Mouse (Mus musculus): Measurements from ENCODE around the gene Tktl1. TPM values are rescaled to one million over a fixed set of nuclear protein-coding genes. Genes with fewer than 3 reads are reported as not detected.
"Not testable (repeated sequence)": the region's sequence is repeated elsewhere in the genome, so short reads cannot be mapped to it uniquely, and the experiment has no call there.

The Tktl1 gene
- polyA plus RNA-seq (2014; fragmentation: Nextera tagmentation; extraction: Ambion mirVana): not detected in 2 replicates

- 85% methylated on average over 17 of the region's 17 CpGs for WGBS
- no peak for ATAC-seq (replicated peaks; ENCODE audit: low FRiP score)
- no peaks in the 10 kb centered on the region for H3K9me3 ChIP-seq (ENCODE audit: control insufficient read depth, low read length)
- H3K4me2 ChIP-seq: no peak within 1 kb of the TSS
- DNase-seq (ENCODE audit: low spot score): no peak
- no peaks in the 10 kb centered on the region for H3K27me3 ChIP-seq (replicated peaks; ENCODE audit: control insufficient read depth, insufficient read depth, low read length)
- no peak within 1 kb of the TSS for H3K9ac ChIP-seq (ENCODE audit: low read depth, low read length)
- no peaks in the 10 kb centered on the region for H3K4me1 ChIP-seq (replicated peaks; ENCODE audit: control insufficient read depth, insufficient read depth, low read length)
- no peak within 1 kb of the TSS for H3K27ac ChIP-seq (ENCODE audit: low read depth, low read length)
- no peaks in the 10 kb centered on the region for H3K36me3 ChIP-seq (ENCODE audit: control insufficient read depth, insufficient read depth, low read length)
- H3K4me3 ChIP-seq (ENCODE audit: low read depth, low read length): no peak within 1 kb of the TSS
These were observed at the start of gene Tktl1 for GRCm38 (mm10) chrX:74176959-74177358. Gene Tktl1, plus strand, starts transcription at chrX:74177259.

GRCm38 (mm10) chrX:74135263-74135662, 41.8 kb upstream of the Tktl1 start, which contains the start of gene Mecp2:
Gene Mecp2, minus strand, starts transcription at chrX:74135363.
- H3K36me3 ChIP-seq (ENCODE audit: control insufficient read depth, insufficient read depth, low read length); H3K4me2 ChIP-seq; DNase-seq (ENCODE audit: low spot score); H3K27me3 ChIP-seq (replicated peaks; ENCODE audit: control insufficient read depth, insufficient read depth, low read length); H3K4me1 ChIP-seq (replicated peaks; ENCODE audit: control insufficient read depth, insufficient read depth, low read length); ATAC-seq (replicated peaks; ENCODE audit: low FRiP score); H3K27ac ChIP-seq (ENCODE audit: low read depth, low read length); H3K4me3 ChIP-seq (ENCODE audit: low read depth, low read length); H3K9ac ChIP-seq (ENCODE audit: low read depth, low read length); H3K9me3 ChIP-seq (ENCODE audit: control insufficient read depth, low read length): not testable (repeated sequence)
- WGBS: 33% methylated on average over 1 of the region's 1 CpGs

- Histone ChIP-seq H3K27ac (ENCODE audit: low read depth, low read length) (no peak within 1 kb of the TSS), H3K36me3 (ENCODE audit: control insufficient read depth, insufficient read depth, low read length) (no peaks in the 10 kb centered on the region), H3K4me3 (ENCODE audit: low read depth, low read length) (no peak within 1 kb of the TSS), H3K27me3 (replicated peaks; ENCODE audit: control insufficient read depth, insufficient read depth, low read length) (no peaks in the 10 kb centered on the region), H3K4me2 (no peak within 1 kb of the TSS), H3K9me3 (ENCODE audit: control insufficient read depth, low read length) (no peaks in the 10 kb centered on the region), H3K4me1 (replicated peaks; ENCODE audit: control insufficient read depth, insufficient read depth, low read length) (no peaks in the 10 kb centered on the region), H3K9ac (ENCODE audit: low read depth, low read length) (no peak within 1 kb of the TSS)
- WGBS: 81% methylated on average over 1 of the region's 1 CpGs
- no peak for DNase-seq (ENCODE audit: low spot score)
- no peak for ATAC-seq (replicated peaks; ENCODE audit: low FRiP score)
These were observed 9.3 kb upstream of the Tktl1 start, which contains the start of gene Tex28 for GRCm38 (mm10) chrX:74167738-74168137. Gene Tex28, minus strand, starts transcription at chrX:74167838.

- Histone ChIP-seq H3K4me3 (ENCODE audit: low read depth, low read length) (no peak overlapping the region), H3K9me3 (ENCODE audit: control insufficient read depth, low read length) (no peaks in the 10 kb centered on the region), H3K4me2 (no peak overlapping the region), H3K36me3 (ENCODE audit: control insufficient read depth, insufficient read depth, low read length) (no peaks in the 10 kb centered on the region), H3K9ac (ENCODE audit: low read depth, low read length) (no peak overlapping the region), H3K4me1 (replicated peaks; ENCODE audit: control insufficient read depth, insufficient read depth, low read length) (no peaks in the 10 kb centered on the region), H3K27me3 (replicated peaks; ENCODE audit: control insufficient read depth, insufficient read depth, low read length) (no peaks in the 10 kb centered on the region), H3K27ac (ENCODE audit: low read depth, low read length) (no peak overlapping the region)
- WGBS: 78% methylated on average over 2 of the region's 2 CpGs
- ATAC-seq (replicated peaks; ENCODE audit: low FRiP score): no peak
- no peak for DNase-seq (ENCODE audit: low spot score)
These were observed 26.5 kb downstream of the Tktl1 start for GRCm38 (mm10) chrX:74203556-74203955.

GRCm38 (mm10) chrX:74218496-74218895, 41.4 kb downstream of the Tktl1 start:
- H3K4me1 ChIP-seq (replicated peaks; ENCODE audit: control insufficient read depth, insufficient read depth, low read length): no peaks in the 10 kb centered on the region
- H3K4me2 ChIP-seq: no peak overlapping the region
- no peak overlapping the region for H3K9ac ChIP-seq (ENCODE audit: low read depth, low read length)
- H3K27me3 ChIP-seq (replicated peaks; ENCODE audit: control insufficient read depth, insufficient read depth, low read length): no peaks in the 10 kb centered on the region
- 0 out of 2 replicates have a peak, but pooled peaks cover 2% of the 10 kb centered on the region for H3K36me3 ChIP-seq (ENCODE audit: control insufficient read depth, insufficient read depth, low read length)
- DNase-seq (ENCODE audit: low spot score) (no peak), ATAC-seq (replicated peaks; ENCODE audit: low FRiP score) (no peak)
- H3K9me3 ChIP-seq (ENCODE audit: control insufficient read depth, low read length): no peaks in the 10 kb centered on the region
- H3K27ac ChIP-seq (ENCODE audit: low read depth, low read length): no peak overlapping the region
- WGBS: 80% methylated on average over 4 of the region's 4 CpGs
- H3K4me3 ChIP-seq (ENCODE audit: low read depth, low read length): no peak overlapping the region

GRCm38 (mm10) chrX:74219449-74219848, 42.4 kb downstream of the Tktl1 start:
- whole genome bisulfite sequencing: 57% methylated on average over 13 of the region's 13 CpGs
- DNase-seq (ENCODE audit: low spot score): no peak
- no peak overlapping the region for H3K27ac ChIP-seq (ENCODE audit: low read depth, low read length)
- no peak overlapping the region for H3K4me2 ChIP-seq
- no peaks in the 10 kb centered on the region for H3K27me3 ChIP-seq (replicated peaks; ENCODE audit: control insufficient read depth, insufficient read depth, low read length)
- H3K9me3 ChIP-seq (ENCODE audit: control insufficient read depth, low read length): no peaks in the 10 kb centered on the region
- no peak overlapping the region for H3K4me3 ChIP-seq (ENCODE audit: low read depth, low read length)
- 0 out of 2 replicates have a peak, but pooled peaks cover 3% of the 10 kb centered on the region for H3K36me3 ChIP-seq (ENCODE audit: control insufficient read depth, insufficient read depth, low read length)
- no peaks in the 10 kb centered on the region for H3K4me1 ChIP-seq (replicated peaks; ENCODE audit: control insufficient read depth, insufficient read depth, low read length)
- ATAC-seq (replicated peaks; ENCODE audit: low FRiP score): no peak
- H3K9ac ChIP-seq (ENCODE audit: low read depth, low read length): no peak overlapping the region

GRCm38 (mm10) chrX:74220099-74220498, 43.0 kb downstream of the Tktl1 start:
- H3K9me3 ChIP-seq (ENCODE audit: control insufficient read depth, low read length); H3K4me1 ChIP-seq (replicated peaks; ENCODE audit: control insufficient read depth, insufficient read depth, low read length); H3K4me3 ChIP-seq (ENCODE audit: low read depth, low read length); H3K4me2 ChIP-seq; H3K27me3 ChIP-seq (replicated peaks; ENCODE audit: control insufficient read depth, insufficient read depth, low read length); H3K27ac ChIP-seq (ENCODE audit: low read depth, low read length); H3K36me3 ChIP-seq (ENCODE audit: control insufficient read depth, insufficient read depth, low read length); ATAC-seq (replicated peaks; ENCODE audit: low FRiP score); H3K9ac ChIP-seq (ENCODE audit: low read depth, low read length); DNase-seq (ENCODE audit: low spot score): not testable (repeated sequence)
- WGBS: 44% methylated on average over 1 of the region's 1 CpGs

- Histone ChIP-seq H3K4me3 (ENCODE audit: low read depth, low read length) (no peak overlapping the region), H3K36me3 (ENCODE audit: control insufficient read depth, insufficient read depth, low read length) (peaks cover 12% of the 10 kb centered on the region; the same call in 1 of the 2 replicates), H3K27ac (ENCODE audit: low read depth, low read length) (no peak overlapping the region), H3K27me3 (replicated peaks; ENCODE audit: control insufficient read depth, insufficient read depth, low read length) (no peaks in the 10 kb centered on the region), H3K4me2 (no peak overlapping the region), H3K9me3 (ENCODE audit: control insufficient read depth, low read length) (no peaks in the 10 kb centered on the region), H3K4me1 (replicated peaks; ENCODE audit: control insufficient read depth, insufficient read depth, low read length) (no peaks in the 10 kb centered on the region), H3K9ac (ENCODE audit: low read depth, low read length) (no peak overlapping the region)
- no peak for DNase-seq (ENCODE audit: low spot score)
- ATAC-seq (replicated peaks; ENCODE audit: low FRiP score): no peak
- 60% methylated on average over 1 of the region's 1 CpGs for WGBS
These were observed 53.0 kb downstream of the Tktl1 start for GRCm38 (mm10) chrX:74230038-74230437.

- Histone ChIP-seq H3K4me2 (no peak overlapping the region), H3K4me3 (ENCODE audit: low read depth, low read length) (no peak overlapping the region), H3K4me1 (replicated peaks; ENCODE audit: control insufficient read depth, insufficient read depth, low read length) (no peaks in the 10 kb centered on the region), H3K27me3 (replicated peaks; ENCODE audit: control insufficient read depth, insufficient read depth, low read length) (no peaks in the 10 kb centered on the region), H3K9me3 (ENCODE audit: control insufficient read depth, low read length) (no peaks in the 10 kb centered on the region), H3K27ac (ENCODE audit: low read depth, low read length) (no peak overlapping the region), H3K36me3 (ENCODE audit: control insufficient read depth, insufficient read depth, low read length) (peaks cover 20% of the 10 kb centered on the region; the same call in 1 of the 2 replicates), H3K9ac (ENCODE audit: low read depth, low read length) (no peak overlapping the region)
- DNase-seq (ENCODE audit: low spot score): no peak
- ATAC-seq (replicated peaks; ENCODE audit: low FRiP score): no peak
- WGBS: 91% methylated on average over 5 of the region's 5 CpGs
These were observed 56.1 kb downstream of the Tktl1 start for GRCm38 (mm10) chrX:74233196-74233595.
